Mouse (Mus musculus) cortical plate, adult 2 months (tissue): ENCODE results near the gene Trim80.

Experiments
- CTCF ChIP-seq: fragments of 200-500 bp; IDR thresholded peaks from 2 replicates; pipeline ENCODE4 v1.5.1; 2011; ENCODE audit warnings: mild to moderate bottlenecking, control low read depth, low read length; ENCODE audit not compliant: insufficient read depth; ENCODE audit errors: extremely low read depth
- POLR2A ChIP-seq: fragments of 200-500 bp; IDR thresholded peaks from 2 replicates; pipeline ENCODE4 v1.6.1; 2011; ENCODE audit warnings: mild to moderate bottlenecking, low read length, control low read depth; ENCODE audit not compliant: insufficient read depth; ENCODE audit errors: extremely low read depth

GRCm38 (mm10) chr11:115421972-115422371 lies 18.4 kb upstream of the Trim80 start:
- TF ChIP-seq CTCF (no peak), POLR2A (no peak)
